Mouse (Mus musculus): ENCODE results near the gene Rapgef1. TPM values are rescaled to one million over a fixed set of nuclear protein-coding genes. Genes with fewer than 3 reads are reported as not detected.

The Rapgef1 gene
- 10 to 100 TPM; 90.9 to 92.2 TPM for total RNA-seq (2021)
- long read RNA-seq, experiment 1, full-length matches to known transcripts = 5 of 90 reads
- long read RNA-seq, experiment 1, partial matches to known transcripts = 23 of 90 reads
- long read RNA-seq, experiment 1, other reads (novel, unspliced or antisense) = 62 of 90 reads
- long read RNA-seq, experiment 2, full-length matches to known transcripts = 15 of 82 reads
- long read RNA-seq, experiment 2, partial matches to known transcripts = 31 of 82 reads
- long read RNA-seq, experiment 2, other reads (novel, unspliced or antisense) = 36 of 82 reads

GRCm38 (mm10) chr2:29619484-29620300, at the start of gene Rapgef1:
Gene Rapgef1 (plus strand): TSS chr2:29619720.
- DNase-seq = peak; percentile 94

GRCm38 (mm10) chr2:29571921-29572700, 47.4 kb upstream of the Rapgef1 start:
- DNase-seq = no peak

DNA sequence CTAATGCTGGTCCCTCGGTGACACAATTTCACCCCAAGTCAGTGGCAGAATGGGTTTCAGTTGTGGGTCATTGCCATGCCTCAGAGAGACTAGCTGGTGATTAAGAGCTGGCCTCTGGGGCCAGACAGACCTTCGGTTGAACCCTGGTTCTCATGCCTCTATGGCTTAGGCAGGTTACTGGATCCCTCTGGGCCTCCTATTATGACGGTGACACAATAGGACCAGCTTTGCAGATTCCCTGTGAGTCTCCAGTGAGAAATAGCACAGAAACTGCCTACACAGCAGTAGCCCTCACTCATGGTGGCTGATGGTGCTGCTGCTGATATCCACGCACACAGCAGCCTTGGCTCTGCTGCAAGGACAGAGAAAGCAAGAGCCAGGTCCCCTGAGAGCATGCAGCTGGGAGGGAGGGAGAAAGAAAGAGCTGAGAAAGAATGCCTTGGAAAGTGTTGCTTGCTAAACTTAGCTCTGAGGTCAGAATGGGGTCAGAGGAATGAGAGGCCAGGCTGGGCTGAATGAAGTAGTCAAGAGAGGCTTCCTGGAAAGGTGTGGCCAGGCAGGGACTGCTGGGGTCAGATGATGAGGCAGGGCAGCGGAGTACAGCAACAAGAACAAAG, 46.6 kb upstream of the Rapgef1 start:
- no peak for DNase-seq

- DNase-seq = peak; percentile 69
Observed at GRCm38 (mm10) chr2:29573591-29573990, 45.9 kb upstream of the Rapgef1 start.

DNA sequence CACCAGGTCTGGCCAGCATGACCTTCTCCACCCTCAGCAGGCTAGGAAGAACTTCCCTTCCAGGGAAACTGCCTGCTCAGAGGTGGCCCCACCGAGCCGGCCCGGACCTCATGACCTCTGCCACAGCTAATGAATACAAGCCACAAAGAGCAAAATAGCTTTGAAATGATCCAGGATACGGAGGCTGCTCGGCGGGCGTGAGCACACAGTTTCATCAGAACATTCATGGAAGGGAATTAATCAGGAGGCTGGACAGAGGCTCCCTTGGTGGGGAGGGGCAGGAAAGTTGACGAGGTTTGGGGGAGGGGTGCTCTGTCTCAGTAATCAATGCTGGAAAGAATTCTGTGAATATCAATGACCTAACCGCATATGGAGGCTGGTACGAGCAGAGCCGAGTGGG, 45.3 kb upstream of the Rapgef1 start:
- DNase-seq = no peak

- DNase-seq = peak; percentile 78
Observed at GRCm38 (mm10) chr2:29582415-29582814, 37.1 kb upstream of the Rapgef1 start.

- no peak for DNase-seq
Observed at GRCm38 (mm10) chr2:29586017-29586702, 33.4 kb upstream of the Rapgef1 start.

DNA sequence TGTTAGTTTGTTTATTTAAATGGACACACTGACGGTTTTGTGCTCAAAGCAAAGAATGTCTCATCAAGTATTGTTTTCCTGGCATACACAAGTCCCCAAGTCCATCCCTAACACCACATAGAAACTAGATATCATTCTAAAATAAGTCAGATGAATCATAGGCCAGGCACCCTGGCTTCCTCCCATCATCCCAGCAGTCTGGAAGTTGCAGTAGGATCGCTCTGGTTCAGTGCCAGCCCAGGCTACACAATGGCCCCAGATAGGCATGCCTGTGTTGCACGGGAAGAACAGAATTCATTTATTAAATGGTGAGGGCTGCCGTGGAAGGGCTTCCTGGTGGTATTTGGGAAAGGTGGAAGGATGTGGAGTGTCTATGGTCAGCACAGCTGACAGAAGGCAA, 31.5 kb upstream of the Rapgef1 start:
- no peak for DNase-seq

GRCm38 (mm10) chr2:29589266-29589665, 30.3 kb upstream of the Rapgef1 start:
- no peak for DNase-seq

GRCm38 (mm10) chr2:29591626-29592025, 27.9 kb upstream of the Rapgef1 start:
- no peak for DNase-seq

GRCm38 (mm10) chr2:29592537-29592936, 27.0 kb upstream of the Rapgef1 start:
- DNase-seq = no peak

DNA sequence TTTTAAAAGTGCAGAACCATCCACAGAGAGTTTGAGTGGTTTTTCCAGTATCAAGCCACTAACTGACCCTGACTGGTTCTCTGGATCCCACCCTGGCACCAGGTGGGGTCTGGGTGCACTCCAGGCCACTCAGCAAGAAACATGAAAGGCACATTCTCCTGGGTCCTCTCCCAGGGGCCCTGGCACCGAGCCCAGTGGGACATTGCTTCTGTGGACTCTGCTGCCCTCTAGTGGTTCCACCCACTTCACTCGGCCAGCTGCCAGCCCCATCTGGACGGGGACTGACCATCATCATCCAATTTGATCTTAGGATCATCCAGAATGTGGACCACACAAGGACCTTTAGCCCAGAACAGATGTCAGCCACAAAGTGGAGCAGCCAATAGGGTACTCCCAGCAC, 15.6 kb upstream of the Rapgef1 start:
- peak; percentile 93 for DNase-seq

GRCm38 (mm10) chr2:29605591-29605990, 13.9 kb upstream of the Rapgef1 start:
- DNase-seq = no peak

GRCm38 (mm10) chr2:29606460-29606859, 13.1 kb upstream of the Rapgef1 start:
- DNase-seq = no peak

DNA sequence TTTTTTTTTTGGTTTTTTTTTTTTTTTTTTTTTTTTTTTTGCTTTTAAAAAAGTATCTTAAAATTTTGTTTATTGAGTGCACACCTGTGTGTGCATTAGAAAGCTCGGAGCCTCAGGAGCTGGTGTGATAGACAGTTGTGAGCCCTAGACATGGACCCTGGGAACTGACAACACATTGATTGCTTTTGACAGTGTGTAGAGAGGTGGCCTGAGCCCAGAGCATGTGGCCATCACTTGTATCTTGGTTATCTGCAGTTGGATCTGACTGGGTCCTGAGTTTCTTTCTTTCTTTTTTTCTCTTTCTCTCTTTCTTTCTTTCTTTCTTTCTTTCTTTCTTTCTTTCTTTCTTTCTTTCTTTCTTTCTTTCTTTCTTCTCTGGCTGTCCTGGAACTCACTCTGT, 2.2 kb upstream of the Rapgef1 start:
- no peak for DNase-seq

DNA sequence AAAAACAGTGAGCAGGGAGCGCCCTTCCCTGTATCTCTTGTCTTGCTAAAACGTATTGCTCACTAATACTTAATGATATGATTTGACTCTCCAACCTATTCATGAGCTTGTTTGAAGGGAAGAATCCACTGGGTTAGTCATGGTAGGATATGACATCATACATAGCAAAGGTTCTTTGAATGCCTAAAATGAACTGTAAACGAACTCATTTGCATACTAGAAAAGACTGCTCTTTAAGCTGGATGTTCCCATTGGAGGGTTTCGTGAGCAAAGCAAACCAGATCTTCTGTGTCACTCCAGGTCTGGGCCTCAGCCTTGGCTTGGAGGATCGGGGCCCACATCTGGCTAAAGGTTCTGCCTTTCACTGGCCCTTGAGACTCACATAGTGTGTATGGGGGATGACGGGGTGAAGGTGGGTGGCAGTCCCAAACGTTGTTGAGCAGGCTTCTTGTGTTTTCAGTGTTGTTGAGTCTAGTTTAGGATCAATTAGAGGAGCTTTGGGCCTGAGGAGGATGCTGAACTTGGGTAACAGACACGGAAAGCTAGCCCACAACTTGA, 515 bp upstream of the Rapgef1 start:
- DNase-seq = no peak

DNA sequence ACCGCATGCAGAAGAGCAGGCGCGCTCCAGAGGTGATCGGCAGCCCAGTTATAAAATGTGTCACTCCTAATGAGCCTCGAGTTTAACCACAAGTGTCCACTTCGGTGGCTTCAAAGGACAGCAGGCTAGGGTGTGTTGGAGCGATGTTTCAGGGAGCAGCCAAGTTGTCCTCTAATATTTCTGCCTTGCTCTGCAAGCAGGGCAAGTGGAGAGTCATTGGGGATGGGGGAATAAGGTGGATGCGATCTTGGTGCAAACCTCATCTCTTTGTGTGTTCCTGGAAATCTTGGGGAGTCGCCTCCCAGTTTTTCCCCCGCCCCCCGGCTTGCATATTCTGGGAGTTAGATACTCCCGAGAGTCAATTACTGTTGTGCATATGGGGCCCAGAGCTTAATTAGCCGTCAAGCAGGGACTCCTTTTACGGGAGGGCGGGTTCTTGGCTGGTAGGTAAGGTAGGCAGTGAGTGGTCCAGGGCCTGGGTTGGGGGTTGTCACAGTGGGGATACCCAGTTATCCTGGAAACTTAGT, 844 bp downstream of the Rapgef1 start:
- peak; percentile 30 for DNase-seq

DNA sequence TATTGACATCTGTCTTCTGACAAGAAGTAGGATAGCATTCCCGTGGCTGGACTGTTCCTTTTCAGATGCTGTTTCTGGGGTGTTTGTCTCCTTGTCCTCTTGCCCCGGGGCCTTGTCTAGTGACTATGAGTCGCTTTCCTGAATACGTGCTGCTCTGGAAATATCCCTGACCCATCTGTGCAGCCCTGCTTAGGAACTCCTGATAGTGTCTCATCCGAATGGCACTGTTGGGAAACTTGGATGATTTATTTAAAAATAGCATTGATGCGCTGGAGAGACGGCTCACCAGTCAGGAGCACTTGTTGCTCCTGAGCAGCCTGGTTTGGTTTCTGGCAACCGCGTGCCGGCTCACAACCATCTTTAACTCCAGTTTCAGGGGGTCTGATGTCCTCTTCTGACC, 1.6 kb downstream of the Rapgef1 start:
- DNase-seq = peak; percentile 8

DNA sequence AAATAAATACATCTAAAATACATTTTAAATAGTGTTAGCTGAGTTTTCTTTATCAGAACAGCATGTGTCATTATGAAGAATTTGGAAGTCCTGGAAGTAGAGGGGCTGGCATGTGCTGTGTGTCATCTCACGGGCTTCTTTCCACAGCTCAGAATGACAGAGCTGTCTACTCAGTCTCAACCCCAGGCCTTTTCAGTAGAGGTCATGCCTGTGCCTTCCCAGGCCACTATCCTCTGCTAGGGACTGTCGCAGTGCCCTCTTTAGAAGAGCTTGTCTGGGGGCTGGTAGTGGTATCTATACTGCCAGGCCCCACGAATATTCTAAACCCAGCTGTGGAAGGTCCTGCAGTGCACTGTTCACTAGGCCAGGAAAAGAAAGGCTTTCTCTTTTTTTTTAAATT, 2.1 kb downstream of the Rapgef1 start:
- peak; percentile 3 for DNase-seq

GRCm38 (mm10) chr2:29622126-29623005, 2.8 kb downstream of the Rapgef1 start:
- DNase-seq = no peak

Measured in gastrocnemius, postnatal 10 days (tissue).